Mouse (Mus musculus) embryo, embryonic 11.5 days (tissue): ENCODE measurements around the gene Tars2.
"Not testable (repeated sequence)": the region's sequence is repeated elsewhere in the genome, so short reads cannot be mapped to it uniquely, and the experiment has no call there.

Experiments used
- DNase-seq: peaks from one replicate; pipeline ENCODE4 v3.0.0-alpha.2; 2012; ENCODE audit warnings: low read depth, low spot score

Gene Tars2

GRCm38 (mm10) chr3:95695796-95696195 is 64.2 kb downstream of the Tars2 start:
- no peak for DNase-seq

GRCm38 (mm10) chr3:95694808-95695703 is 65.0 kb downstream of the Tars2 start:
- DNase-seq: no peak

- no peak for DNase-seq
Measured at GRCm38 (mm10) chr3:95693821-95694807, 65.9 kb downstream of the Tars2 start.

- DNase-seq: no peak
Measured at GRCm38 (mm10) chr3:95692677-95693076, 67.3 kb downstream of the Tars2 start.

- not testable (repeated sequence) for DNase-seq
Measured at GRCm38 (mm10) chr3:95690552-95690951, 69.5 kb downstream of the Tars2 start.
